Mouse (Mus musculus) Muller cell, postnatal 12 days (primary cell): ENCODE measurements around the gene Gm33543.

Experiments used
- DNase-seq: peaks from one replicate; pipeline ENCODE4 v3.0.0-alpha.2; 2015; ENCODE audit errors: inconsistent ontology term

Gene Gm33543

GRCm38 (mm10) chr10:95777701-95778320, 64.9 kb downstream of the Gm33543 start:
- DNase-seq: no peak

- no peak for DNase-seq
These were observed 65.7 kb downstream of the Gm33543 start for GRCm38 (mm10) chr10:95777071-95777470.

GRCm38 (mm10) chr10:95774856-95775255, 67.9 kb downstream of the Gm33543 start:
- no peak for DNase-seq

GRCm38 (mm10) chr10:95774001-95774628, 68.6 kb downstream of the Gm33543 start:
- no peak for DNase-seq
